Mouse (Mus musculus) hindbrain, embryonic 11.5 days (tissue): ENCODE measurements around the gene Prr12. TPM values are rescaled to one million over a fixed set of nuclear protein-coding genes. Genes with fewer than 3 reads are reported as not detected.

Experiments
- ATAC-seq: fragments of 200-750 bp; cut with Nextera tagmentation; 2 replicates; pipeline ENCODE4 v1.8.0; 2017; ENCODE audit warnings: mild to moderate bottlenecking, moderate TSS enrichment, moderate library complexity; ENCODE audit not compliant: low FRiP score
- DNase-seq: peaks from one replicate; pipeline ENCODE4 v3.0.0-alpha.2; 2015; ENCODE audit warnings: low spot score
- H3K27ac ChIP-seq: fragments of 300-500 bp; sonication (generic); 2 replicates; pipeline ENCODE4 v1.5.1; 2014; ENCODE audit warnings: mild to moderate bottlenecking, low read depth, low read length
- H3K27me3 ChIP-seq: fragments of 300-500 bp; sonication (generic); 2 replicates; pipeline ENCODE4 v1.6.1; 2014; ENCODE audit warnings: mild to moderate bottlenecking, low read length, moderate library complexity, mixed read lengths; ENCODE audit not compliant: control insufficient read depth, insufficient read depth
- H3K36me3 ChIP-seq: fragments of 300-500 bp; sonication (generic); 2 replicates; pipeline ENCODE4 v1.6.1; 2014; ENCODE audit warnings: mild to moderate bottlenecking, low read length, moderate library complexity, mixed read lengths; ENCODE audit not compliant: control insufficient read depth, insufficient read depth
- H3K4me1 ChIP-seq: fragments of 300-500 bp; sonication (generic); replicated peaks from 2 replicates; pipeline ENCODE4 v1.6.1; 2014; ENCODE audit warnings: low read length, mixed read lengths; ENCODE audit not compliant: control insufficient read depth, insufficient read depth
- H3K4me2 ChIP-seq: fragments of 300-500 bp; sonication (generic); replicated peaks from 2 replicates; pipeline ENCODE4 v1.6.1; 2014; ENCODE audit warnings: mild to moderate bottlenecking, low read depth, low read length
- H3K4me3 ChIP-seq: fragments of 300-500 bp; sonication (generic); 2 replicates; pipeline ENCODE4 v1.5.1; 2014; ENCODE audit warnings: low read depth, low read length
- H3K9ac ChIP-seq: fragments of 300-500 bp; sonication (generic); 2 replicates; pipeline ENCODE4 v1.6.1; 2014; ENCODE audit warnings: low read depth, low read length
- H3K9me3 ChIP-seq: fragments of 300-500 bp; sonication (generic); 2 replicates; pipeline ENCODE4 v1.6.1; 2016; ENCODE audit warnings: low read length; ENCODE audit not compliant: control insufficient read depth
- WGBS: fragments of 180-500 bp; shearing (Covaris S2); extraction: QIAGEN DNeasy Blood & Tissue Kit; methylation state at CpG from one replicate; pipeline ENCODE4 v1.1.7; 2014; 5-methylcytosine and 5-hydroxymethylcytosine counted together
- polyA plus RNA-seq: library from polyadenylated mRNA; unstranded; fragments of >200 nt; fragmentation: Nextera tagmentation; extraction: Ambion mirVana; gene quantifications from 2 replicates; pipeline ENCODE4 v1.2.1, GENCODE M21; 2014

Prr12 gene
- polyA plus RNA-seq, 1 experiment from 2014 or later: 16.0 TPM

GRCm38 (mm10) chr7:44983944-44984832, 68.5 kb downstream of the Prr12 start:
- Histone ChIP-seq H3K4me1 (peaks cover 3% of the 10 kb centered on the region; the same call in 1 of the 2 replicates), H3K4me2 (peak overlapping the region; percentile 65), H3K9me3 (no peaks in the 10 kb centered on the region), H3K27ac (no peak overlapping the region), H3K9ac (no peak overlapping the region), H3K36me3 (peaks cover 22% of the 10 kb centered on the region), H3K27me3 (no peaks in the 10 kb centered on the region), H3K4me3 (peak overlapping the region; percentile 97; the same call in 1 of the 2 replicates)
- no peak for DNase-seq
- WGBS: 86% methylated on average over 7 of the region's 7 CpGs
- ATAC-seq: no peak

DNA sequence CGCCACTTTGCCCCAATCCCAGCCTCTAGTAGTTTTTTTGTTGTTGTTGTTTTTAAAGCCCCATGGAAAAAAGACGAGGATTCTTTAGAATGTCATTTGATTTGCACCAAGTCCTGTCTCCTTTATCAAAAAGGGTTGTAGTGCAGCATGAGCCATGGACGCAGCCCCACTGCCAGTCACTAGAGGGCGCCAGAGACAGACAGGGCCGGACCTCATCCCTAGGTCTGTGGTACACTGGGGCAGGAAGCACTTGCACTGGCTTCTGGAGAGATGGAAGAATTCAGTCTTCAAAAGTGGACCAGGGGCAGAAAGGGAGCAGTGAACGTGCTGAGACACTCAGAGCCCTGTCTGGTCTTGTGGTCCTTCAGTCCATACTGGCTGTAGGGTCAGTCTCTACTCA, 69.6 kb downstream of the Prr12 start:
- H3K36me3 ChIP-seq: peaks cover 31% of the 10 kb centered on the region
- no peak for ATAC-seq
- no peaks in the 10 kb centered on the region for H3K27me3 ChIP-seq
- no peak overlapping the region for H3K4me3 ChIP-seq
- peaks cover 3% of the 10 kb centered on the region; the same call in 1 of the 2 replicates for H3K4me1 ChIP-seq
- H3K9ac ChIP-seq: no peak overlapping the region
- WGBS: 42% methylated on average over 6 of the region's 6 CpGs
- no peak overlapping the region for H3K27ac ChIP-seq
- no peaks in the 10 kb centered on the region for H3K9me3 ChIP-seq
- H3K4me2 ChIP-seq: no peak overlapping the region
- peak; percentile 91 for DNase-seq

GRCm38 (mm10) chr7:44981539-44981938, 71.1 kb downstream of the Prr12 start:
- Histone ChIP-seq H3K4me1 (peaks cover 3% of the 10 kb centered on the region; the same call in 1 of the 2 replicates), H3K4me3 (no peak overlapping the region), H3K27ac (no peak overlapping the region), H3K27me3 (no peaks in the 10 kb centered on the region), H3K9ac (no peak overlapping the region), H3K9me3 (no peaks in the 10 kb centered on the region), H3K36me3 (peaks cover 46% of the 10 kb centered on the region), H3K4me2 (no peak overlapping the region)
- ATAC-seq (no peak), DNase-seq (no peak)
- WGBS: 97% methylated on average over 8 of the region's 8 CpGs

- Histone ChIP-seq H3K9me3 (no peaks in the 10 kb centered on the region), H3K9ac (no peak overlapping the region), H3K4me1 (no peaks in the 10 kb centered on the region), H3K4me3 (no peak overlapping the region), H3K4me2 (no peak overlapping the region), H3K27ac (no peak overlapping the region), H3K36me3 (peaks cover 46% of the 10 kb centered on the region), H3K27me3 (no peaks in the 10 kb centered on the region)
- WGBS: 93% methylated on average over 3 of the region's 3 CpGs
- no peak for DNase-seq
- ATAC-seq: no peak
These were observed 74.4 kb downstream of the Prr12 start for GRCm38 (mm10) chr7:44978300-44978699.

Other genes starting within 250 kb of the Prr12 start
- 44.2 and 62.3 TPM in 2 replicates for gene Nup62, start 236.8 kb downstream of the Prr12 start, polyA plus RNA-seq
- 0.60 and 1.7 TPM in 2 replicates for gene Il4i1, start 236.5 kb downstream of the Prr12 start, polyA plus RNA-seq
- 1.9 and 2.0 TPM in 2 replicates for gene Atf5, start 236.2 kb downstream of the Prr12 start, polyA plus RNA-seq
- gene Akt1s1, start 203.9 kb downstream of the Prr12 start, polyA plus RNA-seq: 31.7 and 38.0 TPM in 2 replicates
- gene Tbc1d17, start 203.8 kb downstream of the Prr12 start, polyA plus RNA-seq: 60.9 and 65.5 TPM in 2 replicates
- gene Pnkp, start 195.7 kb downstream of the Prr12 start, polyA plus RNA-seq: 26.3 and 27.6 TPM in 2 replicates
- 314 and 331 TPM in 2 replicates for gene Ptov1, start 183.1 kb downstream of the Prr12 start, polyA plus RNA-seq
- 72.7 and 76.2 TPM in 2 replicates for gene Med25, start 160.2 kb downstream of the Prr12 start, polyA plus RNA-seq
- 13.9 and 18.7 TPM in 2 replicates for gene Fuz, start 156.8 kb downstream of the Prr12 start, polyA plus RNA-seq
- 82.7 and 85.0 TPM in 2 replicates for gene Ap2a1, start 123.4 kb downstream of the Prr12 start, polyA plus RNA-seq
- 0.09 and 0.14 TPM in 2 replicates for gene Tsks, start 109.7 kb downstream of the Prr12 start, polyA plus RNA-seq
- gene Cpt1c, start 78.0 kb downstream of the Prr12 start, polyA plus RNA-seq: 23.4 and 23.5 TPM in 2 replicates
- 249 and 259 TPM in 2 replicates for gene Prmt1, start 66.3 kb downstream of the Prr12 start, polyA plus RNA-seq
- gene Irf3, start 55.2 kb downstream of the Prr12 start, polyA plus RNA-seq: 59.6 and 63.9 TPM in 2 replicates
- gene Bcl2l12, start 54.2 kb downstream of the Prr12 start, polyA plus RNA-seq: 54.2 and 56.8 TPM in 2 replicates
- 44.0 and 49.6 TPM in 2 replicates for gene Scaf1, start 36.5 kb downstream of the Prr12 start, polyA plus RNA-seq
- 21.2 and 21.6 TPM in 2 replicates for gene Rras, start 34.9 kb downstream of the Prr12 start, polyA plus RNA-seq
- 58.2 and 62.7 TPM in 2 replicates for gene Nosip, start 9.5 kb upstream of the Prr12 start, polyA plus RNA-seq
- gene Prrg2, start 9.8 kb upstream of the Prr12 start, polyA plus RNA-seq: 15.7 and 17.1 TPM in 2 replicates
- gene Rcn3, start 39.3 kb upstream of the Prr12 start, polyA plus RNA-seq: 134 and 149 TPM in 2 replicates
- gene Fcgrt, start 51.0 kb upstream of the Prr12 start, polyA plus RNA-seq: 12.9 and 13.2 TPM in 2 replicates
- 1,346 and 1,389 TPM in 2 replicates for gene Rps11, start 71.6 kb upstream of the Prr12 start, polyA plus RNA-seq
- gene Rpl13a, start 75.9 kb upstream of the Prr12 start, polyA plus RNA-seq: 1,145 and 1,168 TPM in 2 replicates
- 0.47 TPM in 1 of 2 replicates, not detected in the other for gene Gm45713, start 83.3 kb upstream of the Prr12 start, polyA plus RNA-seq
- 1.5 and 1.6 TPM in 2 replicates for gene Flt3l, start 83.6 kb upstream of the Prr12 start, polyA plus RNA-seq
- 105 TPM in 2 replicates for gene Pih1d1, start 101.4 kb upstream of the Prr12 start, polyA plus RNA-seq
- gene Aldh16a1, start 101.7 kb upstream of the Prr12 start, polyA plus RNA-seq: 20.8 and 28.6 TPM in 2 replicates
- gene Slc17a7, start 111.1 kb upstream of the Prr12 start, polyA plus RNA-seq: 0.51 and 1.1 TPM in 2 replicates
- gene Gfy, start 126.7 kb upstream of the Prr12 start, polyA plus RNA-seq: not detected in 2 replicates
- gene Pth2, start 128.1 kb upstream of the Prr12 start, polyA plus RNA-seq: not detected in 2 replicates
- gene Ccdc155, start 152.0 kb upstream of the Prr12 start, polyA plus RNA-seq: 0.31 and 0.40 TPM in 2 replicates
- gene Dkkl1, start 159.3 kb upstream of the Prr12 start, polyA plus RNA-seq: 1.6 and 1.7 TPM in 2 replicates
- 229 and 242 TPM in 2 replicates for gene Tead2, start 162.9 kb upstream of the Prr12 start, polyA plus RNA-seq
- gene Cd37, start 186.2 kb upstream of the Prr12 start, polyA plus RNA-seq: 1.1 and 2.5 TPM in 2 replicates
- 0.14 and 0.32 TPM in 2 replicates for gene Slc6a16, start 188.2 kb upstream of the Prr12 start, polyA plus RNA-seq
- gene Slc6a21, start 224.6 kb upstream of the Prr12 start, polyA plus RNA-seq: not detected in 2 replicates